Mouse (Mus musculus): ENCODE results near the gene Polr1e. TPM values are rescaled to one million over a fixed set of nuclear protein-coding genes. Genes with fewer than 3 reads are reported as not detected.
"Not testable (repeated sequence)": the region's sequence is repeated elsewhere in the genome, so short reads cannot be mapped to it uniquely, and the experiment has no call there.

Gene Polr1e
- total RNA-seq, 2 experiments from 2014 or later = 47.3 to 65.2 TPM

- no peak for ATAC-seq (replicated peaks; ENCODE audit: poor library complexity)
Observed at GRCm38 (mm10) chr4:45000001-45000400, 18.4 kb upstream of the Polr1e start.

- no peak for ATAC-seq (replicated peaks; ENCODE audit: poor library complexity)
Observed at GRCm38 (mm10) chr4:45005452-45005851, 12.9 kb upstream of the Polr1e start.

- no peak for ATAC-seq (replicated peaks; ENCODE audit: poor library complexity)
Observed at GRCm38 (mm10) chr4:45010806-45011415, 7.5 kb upstream of the Polr1e start.

- ATAC-seq (replicated peaks; ENCODE audit: poor library complexity) = peak; percentile 1; the same call in 1 of the 2 replicates
Observed at GRCm38 (mm10) chr4:45011581-45012104, 6.7 kb upstream of the Polr1e start.

- ATAC-seq (replicated peaks; ENCODE audit: poor library complexity) = peak; percentile 81
Observed at GRCm38 (mm10) chr4:45012105-45012975, 6.0 kb upstream of the Polr1e start, which contains the start of gene Zbtb5. Gene Zbtb5 (minus strand): TSS chr4:45012412.

- peak; percentile 13 for ATAC-seq (replicated peaks; ENCODE audit: poor library complexity)
Observed at GRCm38 (mm10) chr4:45013031-45013431, 5.4 kb upstream of the Polr1e start.

GRCm38 (mm10) chr4:45013537-45013936 lies 4.8 kb upstream of the Polr1e start:
- no peak for ATAC-seq (replicated peaks; ENCODE audit: poor library complexity)

GRCm38 (mm10) chr4:45015615-45016014 lies 2.8 kb upstream of the Polr1e start:
- ATAC-seq (replicated peaks; ENCODE audit: poor library complexity) = no peak

- ATAC-seq (replicated peaks; ENCODE audit: poor library complexity) = peak; percentile 9; the same call in 1 of the 2 replicates
Observed at GRCm38 (mm10) chr4:45019009-45019408, 626 bp downstream of the Polr1e start.

GRCm38 (mm10) chr4:45026459-45026858 lies 8.1 kb downstream of the Polr1e start:
- no peak for ATAC-seq (replicated peaks; ENCODE audit: poor library complexity)

GRCm38 (mm10) chr4:45032586-45032985 lies 14.2 kb downstream of the Polr1e start:
- ATAC-seq (replicated peaks; ENCODE audit: poor library complexity) = peak; percentile 77

GRCm38 (mm10) chr4:45034693-45035628 lies 16.6 kb downstream of the Polr1e start:
- ATAC-seq (replicated peaks; ENCODE audit: poor library complexity) = no peak

- ATAC-seq (replicated peaks; ENCODE audit: poor library complexity) = 0 out of 2 replicates have a peak, but pooled peaks have one; percentile 20
Observed at GRCm38 (mm10) chr4:45036048-45036447, 17.7 kb downstream of the Polr1e start.

GRCm38 (mm10) chr4:45036571-45036970 lies 18.2 kb downstream of the Polr1e start:
- ATAC-seq (replicated peaks; ENCODE audit: poor library complexity) = no peak

- ATAC-seq (replicated peaks; ENCODE audit: poor library complexity) = no peak
Observed at GRCm38 (mm10) chr4:45037455-45038410, 19.4 kb downstream of the Polr1e start.

GRCm38 (mm10) chr4:45038879-45039278 lies 20.5 kb downstream of the Polr1e start:
- ATAC-seq (replicated peaks; ENCODE audit: poor library complexity) = not testable (repeated sequence)

- ATAC-seq (replicated peaks; ENCODE audit: poor library complexity) = not testable (repeated sequence)
Observed at GRCm38 (mm10) chr4:45039546-45039945, 21.2 kb downstream of the Polr1e start.

GRCm38 (mm10) chr4:45040795-45041194 lies 22.4 kb downstream of the Polr1e start:
- ATAC-seq (replicated peaks; ENCODE audit: poor library complexity) = no peak

GRCm38 (mm10) chr4:45046679-45047078 lies 28.3 kb downstream of the Polr1e start:
- ATAC-seq (replicated peaks; ENCODE audit: poor library complexity) = no peak
